Mouse (Mus musculus) midbrain, embryonic 14.5 days (tissue): ENCODE measurements around the gene Gtf2ird2. TPM values are rescaled to one million over a fixed set of nuclear protein-coding genes. Genes with fewer than 3 reads are reported as not detected.

ENCODE experiments used
- ATAC-seq: fragments of 200-750 bp; cut with Nextera tagmentation; 2 replicates; pipeline ENCODE4 v1.8.0; 2017; ENCODE audit warnings: moderate number of reproducible peaks, moderate library complexity; ENCODE audit not compliant: low FRiP score, low TSS enrichment
- DNase-seq: peaks from one replicate; pipeline ENCODE4 v3.0.0-alpha.2; 2015
- H3K27ac ChIP-seq: fragments of 300-500 bp; sonication (generic); replicated peaks from 2 replicates; pipeline ENCODE4 v1.5.1; 2014; ENCODE audit warnings: mild to moderate bottlenecking, low read depth, low read length, moderate library complexity
- H3K27me3 ChIP-seq: fragments of 300-500 bp; sonication (generic); 2 replicates; pipeline ENCODE4 v1.6.1; 2014; ENCODE audit warnings: low read length, control low read depth, mixed read lengths; ENCODE audit not compliant: control insufficient read depth, insufficient read depth
- H3K36me3 ChIP-seq: fragments of 300-500 bp; sonication (generic); 2 replicates; pipeline ENCODE4 v1.6.1; 2014; ENCODE audit warnings: low read length, control low read depth; ENCODE audit not compliant: control insufficient read depth, insufficient read depth
- H3K4me1 ChIP-seq: fragments of 300-500 bp; sonication (generic); 2 replicates; pipeline ENCODE4 v1.6.1; 2014; ENCODE audit warnings: mild to moderate bottlenecking, antibody characterized with exemption, low read length, control low read depth; ENCODE audit not compliant: control insufficient read depth, insufficient read depth
- H3K4me2 ChIP-seq: fragments of 300-500 bp; sonication (generic); 2 replicates; pipeline ENCODE4 v1.6.1; 2014; ENCODE audit warnings: mild to moderate bottlenecking, low read length, moderate library complexity
- H3K4me3 ChIP-seq: fragments of 300-500 bp; sonication (generic); replicated peaks from 2 replicates; pipeline ENCODE4 v1.5.1; 2014; ENCODE audit warnings: low read depth, low read length
- H3K9ac ChIP-seq: fragments of 300-500 bp; sonication (generic); replicated peaks from 2 replicates; pipeline ENCODE4 v1.6.1; 2014; ENCODE audit warnings: mild to moderate bottlenecking, low read length, moderate library complexity
- H3K9me3 ChIP-seq: fragments of 300-500 bp; sonication (generic); 2 replicates; pipeline ENCODE4 v1.6.1; 2016; ENCODE audit warnings: low read length, control low read depth, mixed read lengths; ENCODE audit not compliant: control insufficient read depth
- WGBS: fragments of 180-500 bp; shearing (Covaris S2); extraction: QIAGEN DNeasy Blood & Tissue Kit; methylation state at CpG from one replicate; pipeline ENCODE4 v1.1.7; 2014; 5-methylcytosine and 5-hydroxymethylcytosine counted together
- polyA plus RNA-seq: library from polyadenylated mRNA; unstranded; fragments of >200 nt; fragmentation: Nextera tagmentation; extraction: Ambion mirVana; gene quantifications from 2 replicates; pipeline ENCODE4 v1.2.1, GENCODE M21; 2014

Gene Gtf2ird2
- polyA plus RNA-seq, 1 experiment from 2014 or later: 12.9 TPM

DNA sequence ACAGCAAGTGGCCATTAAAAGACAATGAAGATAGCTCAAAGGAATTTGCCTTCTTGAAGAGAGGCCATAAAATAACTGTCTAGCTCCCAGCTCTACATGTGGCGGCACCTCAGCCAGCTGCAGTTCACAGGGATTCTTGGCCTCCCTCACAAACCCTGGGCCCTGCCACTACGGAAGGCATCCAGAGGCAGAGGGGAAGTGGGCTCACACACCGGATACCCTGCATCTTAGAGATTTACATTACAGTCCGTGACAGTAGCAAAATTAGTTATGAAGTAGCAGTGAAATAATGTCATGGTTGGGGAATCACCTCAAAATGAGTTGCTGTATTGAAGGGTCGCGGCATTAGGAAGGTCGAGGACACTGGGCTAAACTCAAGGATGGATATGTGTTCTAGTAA, 4.8 kb downstream of the Gtf2ird2 start:
- no peaks in the 10 kb centered on the region for H3K27me3 ChIP-seq
- H3K9ac ChIP-seq: no peak overlapping the region
- H3K4me2 ChIP-seq: no peak overlapping the region
- ATAC-seq (no peak), DNase-seq (no peak)
- H3K4me1 ChIP-seq: peaks cover under 1% of the 10 kb centered on the region; the same call in 1 of the 2 replicates
- WGBS: 90% methylated on average over 7 of the region's 7 CpGs
- no peak overlapping the region for H3K4me3 ChIP-seq
- peaks cover 11% of the 10 kb centered on the region; the same call in 1 of the 2 replicates for H3K36me3 ChIP-seq
- no peak overlapping the region for H3K27ac ChIP-seq
- H3K9me3 ChIP-seq: no peaks in the 10 kb centered on the region

DNA sequence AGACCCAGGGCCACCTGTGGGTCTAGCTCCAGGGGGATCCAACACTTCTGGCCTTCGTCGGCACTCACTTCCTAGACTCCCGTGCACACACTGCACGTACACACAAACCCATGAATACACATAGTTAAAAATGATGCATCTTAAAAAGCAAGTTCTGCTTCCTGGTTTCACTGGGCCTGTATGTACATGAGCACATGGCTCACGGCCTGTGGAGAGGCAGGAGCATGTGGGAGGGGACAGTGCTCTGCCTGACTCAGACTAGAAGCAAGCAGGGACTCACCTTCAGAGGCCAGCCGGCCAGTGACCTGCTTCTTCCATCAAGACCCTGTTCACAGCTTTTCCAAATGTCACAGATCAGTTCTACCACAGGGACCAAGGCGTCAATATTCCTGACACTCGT, 9.8 kb downstream of the Gtf2ird2 start:
- H3K4me2 ChIP-seq: no peak overlapping the region
- 87% methylated on average over 8 of the region's 8 CpGs for WGBS
- no peaks in the 10 kb centered on the region for H3K27me3 ChIP-seq
- H3K9ac ChIP-seq: no peak overlapping the region
- no peaks in the 10 kb centered on the region for H3K9me3 ChIP-seq
- no peaks in the 10 kb centered on the region for H3K4me1 ChIP-seq
- no peak overlapping the region for H3K27ac ChIP-seq
- H3K4me3 ChIP-seq: no peak overlapping the region
- DNase-seq: no peak
- peaks cover 44% of the 10 kb centered on the region for H3K36me3 ChIP-seq
- ATAC-seq: no peak

DNA sequence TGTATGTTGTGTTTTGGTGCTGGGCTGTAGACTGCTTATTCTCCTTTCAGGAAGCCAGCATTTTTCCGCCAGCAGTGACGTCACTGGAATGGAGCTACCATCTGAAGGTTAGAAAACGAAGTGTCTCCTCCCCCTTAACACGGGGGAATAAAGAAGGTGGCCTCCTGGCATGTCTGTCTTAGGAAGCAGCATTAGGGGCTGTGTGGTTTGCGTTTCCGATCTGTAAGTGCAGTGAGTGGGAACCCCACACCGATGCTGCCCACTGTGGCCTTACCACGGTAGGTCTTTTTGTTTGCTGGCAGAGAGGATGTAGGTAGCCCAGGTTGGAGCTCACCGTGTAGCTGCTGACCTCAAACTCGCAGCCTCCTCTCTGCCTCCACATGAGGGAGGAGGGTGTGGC, 22.9 kb downstream of the Gtf2ird2 start:
- H3K9me3 ChIP-seq: no peaks in the 10 kb centered on the region
- H3K27me3 ChIP-seq: no peaks in the 10 kb centered on the region
- DNase-seq (no peak), ATAC-seq (no peak)
- no peak overlapping the region for H3K9ac ChIP-seq
- WGBS: 88% methylated on average over 10 of the region's 10 CpGs
- no peak overlapping the region for H3K27ac ChIP-seq
- H3K4me3 ChIP-seq: no peak overlapping the region
- H3K36me3 ChIP-seq: peaks cover 29% of the 10 kb centered on the region
- H3K4me1 ChIP-seq: no peaks in the 10 kb centered on the region
- no peak overlapping the region for H3K4me2 ChIP-seq

DNA sequence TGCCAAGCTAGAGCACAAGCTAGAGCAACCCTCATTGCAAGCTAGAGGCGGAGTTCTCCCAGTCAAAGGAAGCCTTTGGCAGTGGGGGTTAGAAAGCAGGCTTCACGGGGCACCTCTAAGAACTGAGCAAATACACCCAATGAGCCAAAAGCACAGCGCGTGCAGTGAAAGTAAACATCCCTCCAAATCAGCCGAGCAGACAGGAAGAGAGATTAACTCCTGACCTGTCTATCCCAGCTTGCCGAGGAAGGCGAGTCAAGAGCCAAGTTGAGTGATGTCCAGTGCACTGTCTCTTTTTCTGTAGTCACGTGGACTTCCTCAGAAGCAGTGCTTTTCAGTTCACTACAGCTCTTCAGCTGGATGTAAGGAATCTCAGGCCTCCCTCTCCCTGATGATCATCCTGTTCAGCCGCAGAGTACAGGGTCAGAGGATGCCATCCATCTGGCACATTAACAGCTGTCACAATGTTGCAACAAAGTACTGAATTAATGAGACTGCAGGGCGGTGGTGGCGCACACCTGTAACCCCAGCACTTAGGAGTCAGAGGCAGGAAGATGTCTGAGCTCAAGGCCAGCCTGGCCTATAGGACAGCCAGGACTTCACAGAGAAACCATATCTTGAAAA, 26.2 kb downstream of the Gtf2ird2 start:
- H3K4me2 ChIP-seq: no peak overlapping the region
- H3K4me1 ChIP-seq: no peaks in the 10 kb centered on the region
- WGBS: 72% methylated on average over 11 of the region's 11 CpGs
- H3K36me3 ChIP-seq: peaks cover 18% of the 10 kb centered on the region
- H3K9me3 ChIP-seq: no peaks in the 10 kb centered on the region
- H3K9ac ChIP-seq: no peak overlapping the region
- H3K27me3 ChIP-seq: no peaks in the 10 kb centered on the region
- H3K4me3 ChIP-seq: no peak overlapping the region
- no peak for DNase-seq
- H3K27ac ChIP-seq: no peak overlapping the region
- ATAC-seq: no peak

DNA sequence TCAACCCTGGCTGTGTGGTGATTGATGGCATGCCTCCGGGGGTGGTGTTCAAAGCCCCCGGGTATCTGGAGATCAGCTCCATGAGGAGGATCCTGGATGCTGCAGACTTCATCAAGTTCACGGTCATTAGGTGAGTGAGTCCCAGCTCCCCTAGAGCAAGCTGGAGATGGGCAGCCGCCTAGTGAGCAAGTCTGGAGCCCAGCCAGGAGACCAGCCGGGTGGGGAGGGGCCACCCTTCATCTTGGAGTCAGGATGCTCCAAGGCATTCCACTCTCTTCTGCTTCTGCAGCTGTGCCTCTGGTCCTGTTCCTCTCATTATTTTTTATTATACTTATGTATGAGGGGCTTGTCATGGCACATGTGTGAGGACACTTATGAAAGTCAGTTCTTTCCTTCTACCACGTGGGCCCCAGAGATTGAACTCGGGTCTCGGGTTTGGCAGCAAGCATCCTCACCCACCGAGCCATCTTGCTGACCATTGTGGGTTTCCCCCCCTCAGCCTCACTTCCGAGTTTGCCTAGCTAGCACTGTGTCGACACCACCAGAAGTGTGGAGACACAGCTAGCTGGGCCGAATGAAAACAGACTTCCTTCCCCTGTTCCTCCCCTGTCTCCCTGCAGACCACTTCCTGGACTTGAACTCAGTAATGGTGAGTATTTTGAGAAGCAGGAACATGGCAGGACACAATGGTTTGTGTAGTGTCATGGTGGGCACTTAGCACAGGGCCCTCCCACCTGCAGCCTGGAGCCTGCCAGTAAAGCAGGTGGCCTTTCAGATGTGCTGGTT, 30.4 kb downstream of the Gtf2ird2 start:
- Histone ChIP-seq H3K9ac (no peak overlapping the region), H3K4me1 (no peaks in the 10 kb centered on the region), H3K4me2 (no peak overlapping the region), H3K36me3 (peaks cover 39% of the 10 kb centered on the region), H3K9me3 (no peaks in the 10 kb centered on the region), H3K4me3 (no peak overlapping the region), H3K27ac (no peak overlapping the region), H3K27me3 (no peaks in the 10 kb centered on the region)
- 78% methylated on average over 12 of the region's 12 CpGs for WGBS
- DNase-seq (no peak), ATAC-seq (no peak)

DNA sequence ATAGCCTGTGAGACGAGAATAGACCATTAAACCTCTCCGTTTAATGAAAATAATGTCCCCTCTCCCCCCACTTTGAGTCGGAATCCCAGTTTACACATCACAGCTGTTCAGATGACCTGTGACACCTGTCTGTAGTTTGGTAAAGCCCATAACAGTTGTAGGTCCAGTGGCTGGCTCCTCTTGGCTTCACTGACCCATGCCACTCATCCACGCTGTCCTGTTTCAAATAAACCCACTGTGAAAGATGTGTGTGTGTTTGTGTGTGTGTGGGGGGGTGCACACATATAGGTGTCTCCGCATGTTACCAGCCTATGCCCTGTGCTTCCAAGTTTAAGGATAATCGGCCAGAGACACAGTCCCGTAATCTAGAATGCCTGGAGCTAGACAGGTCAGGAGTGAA, 34.1 kb downstream of the Gtf2ird2 start:
- Histone ChIP-seq H3K27me3 (peaks cover 8% of the 10 kb centered on the region), H3K4me1 (peaks cover 4% of the 10 kb centered on the region; the same call in 1 of the 2 replicates), H3K4me3 (no peak overlapping the region), H3K27ac (no peak overlapping the region), H3K9me3 (no peaks in the 10 kb centered on the region), H3K36me3 (peaks cover 32% of the 10 kb centered on the region), H3K4me2 (no peak overlapping the region), H3K9ac (no peak overlapping the region)
- no peak for DNase-seq
- no peak for ATAC-seq
- WGBS: 93% methylated on average over 7 of the region's 7 CpGs

DNA sequence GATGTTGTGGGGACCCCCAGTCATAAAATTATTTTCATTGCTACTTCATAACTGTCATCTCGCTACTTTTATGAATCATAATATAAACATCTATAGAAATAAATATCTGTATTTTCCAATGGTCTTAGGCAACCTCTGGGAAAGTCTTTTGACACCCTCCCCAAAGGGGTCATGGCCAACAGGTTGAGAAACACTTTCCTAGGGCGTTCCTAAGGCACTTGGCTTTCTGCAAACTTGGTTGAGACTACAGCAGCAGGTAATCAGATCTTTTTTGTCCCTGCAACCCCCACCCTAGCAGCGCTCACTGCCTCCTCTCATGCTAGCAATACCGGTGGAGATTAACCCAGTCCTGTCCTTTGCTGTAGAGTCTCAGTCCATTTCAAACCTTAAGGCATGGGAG, 37.5 kb downstream of the Gtf2ird2 start:
- DNase-seq: no peak
- Histone ChIP-seq H3K4me2 (peak overlapping the region; percentile 65), H3K9me3 (no peaks in the 10 kb centered on the region), H3K36me3 (peaks cover 12% of the 10 kb centered on the region), H3K9ac (peak overlapping the region; percentile 55; the same call in 1 of the 2 replicates), H3K27me3 (peaks cover 8% of the 10 kb centered on the region), H3K4me1 (peaks cover 4% of the 10 kb centered on the region; the same call in 1 of the 2 replicates), H3K4me3 (peak overlapping the region; percentile 30; the same call in 1 of the 2 replicates), H3K27ac (no peak overlapping the region)
- ATAC-seq: no peak
- 51% methylated on average over 4 of the region's 4 CpGs for WGBS

DNA sequence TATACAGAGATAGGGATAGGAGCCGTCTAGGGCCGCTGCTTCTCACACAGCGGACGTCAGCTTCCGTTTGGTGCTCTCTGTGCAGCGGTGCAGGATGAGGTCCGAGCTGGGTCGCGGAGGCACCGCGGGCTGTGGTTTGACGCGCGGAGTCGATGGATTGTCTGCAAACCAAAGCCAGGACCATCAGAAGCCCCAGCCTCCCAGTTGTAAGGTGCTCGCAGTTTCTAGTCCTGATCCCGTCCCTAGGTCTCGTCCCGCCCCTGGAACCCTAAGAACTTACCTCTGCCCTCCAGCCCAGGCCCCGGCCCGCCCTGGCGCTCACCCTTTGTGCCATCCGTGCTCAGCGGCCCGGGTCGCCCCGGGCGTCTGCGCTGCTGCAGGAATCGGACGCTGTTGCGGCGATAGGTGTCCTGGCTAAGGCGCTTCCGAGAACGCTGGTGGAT, 37.9 kb downstream of the Gtf2ird2 start:
- ATAC-seq: no peak
- peak overlapping the region; percentile 65 for H3K4me2 ChIP-seq
- H3K4me1 ChIP-seq: peaks cover 4% of the 10 kb centered on the region; the same call in 1 of the 2 replicates
- 1% methylated on average over 36 of the region's 36 CpGs for WGBS
- H3K27me3 ChIP-seq: peaks cover 8% of the 10 kb centered on the region
- H3K36me3 ChIP-seq: peaks cover 8% of the 10 kb centered on the region
- peak; percentile 51 for DNase-seq
- H3K27ac ChIP-seq: no peak overlapping the region
- H3K9me3 ChIP-seq: no peaks in the 10 kb centered on the region
- peak overlapping the region; percentile 55; the same call in 1 of the 2 replicates for H3K9ac ChIP-seq
- H3K4me3 ChIP-seq: peak overlapping the region; percentile 30
